Mouse (Mus musculus) olfactory bulb, adult 2 months (tissue): ENCODE results near the gene Camsap3.

ENCODE experiments used
- CTCF ChIP-seq: fragments of 200-500 bp; IDR thresholded peaks from 2 replicates; pipeline ENCODE4 v1.5.1; 2012; ENCODE audit warnings: low read depth, mild to moderate bottlenecking, low read length, moderate library complexity; ENCODE audit not compliant: insufficient read depth
- POLR2A ChIP-seq: fragments of 200-500 bp; IDR thresholded peaks from 2 replicates; pipeline ENCODE4 v1.6.1; 2012; ENCODE audit warnings: mild to moderate bottlenecking, low read depth, low read length, moderate library complexity; ENCODE audit not compliant: insufficient read depth

DNA sequence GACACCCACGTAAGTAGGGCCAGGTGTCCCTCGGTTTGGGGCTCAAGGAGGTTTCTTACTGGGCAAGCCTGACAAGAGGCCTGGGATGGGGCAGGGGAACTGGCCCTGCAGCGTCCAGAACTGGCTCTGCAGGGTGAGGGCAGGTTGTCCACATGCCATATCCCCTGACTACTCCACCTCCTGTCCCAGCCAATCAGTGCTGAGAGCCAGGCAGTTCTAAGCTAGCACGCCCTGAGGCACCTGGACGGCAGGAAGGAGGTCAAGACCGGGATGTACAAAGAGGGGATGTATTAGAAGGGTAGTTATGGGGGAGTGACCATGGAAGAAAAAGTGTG is 22.7 kb downstream of the Camsap3 start:
- no peak for TF ChIP-seq CTCF
- TF ChIP-seq POLR2A: no peak
